8 mouse cellular contexts compared by ENCODE assay signal in the genomic region with DNA sequence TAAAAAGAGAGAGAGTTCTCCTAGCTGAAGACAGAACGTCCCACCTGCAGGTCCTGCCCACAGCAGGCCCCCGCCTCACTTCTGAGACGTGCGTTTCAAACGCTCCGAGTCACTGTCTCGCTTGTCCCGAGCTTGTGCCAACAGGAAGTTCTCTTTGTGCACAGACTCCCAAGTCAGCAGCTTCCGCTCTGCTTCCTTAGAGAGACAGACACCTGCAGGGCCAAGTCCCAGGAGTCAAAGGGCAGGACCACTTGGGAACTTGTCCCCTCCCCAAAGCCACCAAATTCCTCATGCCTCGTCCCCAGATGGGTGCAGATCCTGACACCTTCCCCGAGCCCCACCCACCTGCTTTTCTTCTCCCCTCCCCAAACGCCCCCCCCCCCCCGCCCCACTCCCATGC. TPM values are rescaled to one million over a fixed set of nuclear protein-coding genes. Genes with fewer than 3 reads are reported as not detected.
DNase-seq lines count a peak whose midpoint lies in the region; ATAC-seq and TF ChIP-seq lines count a peak whose summit lies in the region.
"Had no signal": no experiment of that assay in that cellular context is flagged by ENCODE, and none has a peak within 500 bp of the region (broad histone marks: within the 10 kb centered on the region; RNA-seq: fewer than 3 reads in every experiment).

No protein-coding gene starts in this region.

- H3K36me3 ChIP-seq in lung, embryonic 14.5 days (ENCODE audit: insufficient read depth): peaks cover 13% of the 10 kb centered on the region
- H3K36me3 ChIP-seq in embryonic facial prominence, embryonic 15.5 days: peaks cover 28% of the 10 kb centered on the region
- H3K36me3 ChIP-seq in intestine, postnatal 0 days (ENCODE audit: control insufficient read depth, insufficient read depth): peaks cover 51% of the 10 kb centered on the region

- no peak overlapping the region for H3K9ac ChIP-seq in lung, embryonic 14.5 days
- no peak overlapping the region for H3K9ac ChIP-seq in embryonic facial prominence, embryonic 15.5 days
- H3K9ac ChIP-seq in intestine, postnatal 0 days (ENCODE audit: low read depth, low read length): no peak overlapping the region

- TF ChIP-seq CTCF in lung, embryonic 14.5 days (IDR thresholded peaks at IDR 0.05; ENCODE audit: low read depth): no peak
- TF ChIP-seq CTCF in lung, adult 2 months (IDR thresholded peaks at IDR 0.05; ENCODE audit: insufficient read depth, low read length): no peak
- no peak for TF ChIP-seq CTCF in intestine, postnatal 0 days (IDR thresholded peaks at IDR 0.05; ENCODE audit: low read depth)
- no peak for TF ChIP-seq CTCF in olfactory bulb, adult 2 months (IDR thresholded peaks at IDR 0.05; ENCODE audit: insufficient read depth, low read depth, low read length)

- H3K4me1 ChIP-seq in lung, embryonic 14.5 days (ENCODE audit: insufficient read depth): no peaks in the 10 kb centered on the region
- no peaks in the 10 kb centered on the region for H3K4me1 ChIP-seq in lung, adult 2 months (ENCODE audit: control insufficient read depth, insufficient read depth, low read length)
- H3K4me1 ChIP-seq in embryonic facial prominence, embryonic 15.5 days: peaks cover 9% of the 10 kb centered on the region; the same call in 1 of the 2 replicates
- H3K4me1 ChIP-seq in intestine, postnatal 0 days (replicated peaks; ENCODE audit: control insufficient read depth, insufficient read depth, low read length): no peaks in the 10 kb centered on the region; the same call in 1 of the 2 replicates
- H3K4me1 ChIP-seq in olfactory bulb, adult 2 months (ENCODE audit: control insufficient read depth, insufficient read depth, low read length): peaks cover 10% of the 10 kb centered on the region; the same call in 1 of the 2 replicates

- WGBS in lung, embryonic 14.5 days: 22% methylated on average over 12 of the region's 13 CpGs
- 35% methylated on average over 12 of the region's 13 CpGs for WGBS in lung, adult 2 months
- 27% methylated on average over 13 of the region's 13 CpGs for WGBS in embryonic facial prominence, embryonic 15.5 days
- 18% methylated on average over 12 of the region's 13 CpGs for WGBS in intestine, postnatal 0 days
- WGBS in olfactory bulb, adult 2 months: 34% methylated on average over 12 of the region's 13 CpGs

- H3K27ac ChIP-seq in lung, embryonic 14.5 days (ENCODE audit: low read depth): no peak overlapping the region; the same call in 1 of the 2 replicates
- H3K27ac ChIP-seq in embryonic facial prominence, embryonic 15.5 days (replicated peaks): no peak overlapping the region
- no peak overlapping the region; the same call in 1 of the 2 replicates for H3K27ac ChIP-seq in intestine, postnatal 0 days (ENCODE audit: low read depth, low read length)
- H3K27ac ChIP-seq in olfactory bulb, adult 2 months (ENCODE audit: insufficient read depth, low read depth, low read length): no peak overlapping the region

- no peak for TF ChIP-seq POLR2A in lung, adult 2 months (IDR thresholded peaks at IDR 0.05; ENCODE audit: borderline replicate concordance, extremely low read depth, low read depth, low read length)
- no peak for TF ChIP-seq POLR2A in olfactory bulb, adult 2 months (IDR thresholded peaks at IDR 0.05; ENCODE audit: insufficient read depth, low read depth, low read length)

- H3K9me3 ChIP-seq in lung, embryonic 14.5 days (ENCODE audit: low read depth, low read length): no peaks in the 10 kb centered on the region
- H3K9me3 ChIP-seq in embryonic facial prominence, embryonic 15.5 days (replicated peaks): no peaks in the 10 kb centered on the region
- no peaks in the 10 kb centered on the region for H3K9me3 ChIP-seq in intestine, postnatal 0 days (ENCODE audit: control insufficient read depth)

- peak; percentile 37 for DNase-seq in lung, embryonic 14.5 days
- DNase-seq in lung, adult 2 months: no peak
- no peak for DNase-seq in layer of hippocampus, postnatal 14 days (ENCODE audit: low spot score in 2 of 2)
- DNase-seq in cerebellum, adult 9-11 months: no peak

- H3K4me2 ChIP-seq in lung, embryonic 14.5 days: peak overlapping the region; percentile 36; the same call in 1 of the 2 replicates
- H3K4me2 ChIP-seq in embryonic facial prominence, embryonic 15.5 days (replicated peaks): peak overlapping the region; percentile 13; the same call in 1 of the 2 replicates
- peak overlapping the region; percentile 47 for H3K4me2 ChIP-seq in intestine, postnatal 0 days (replicated peaks; ENCODE audit: low read depth)

- no peaks in the 10 kb centered on the region for H3K27me3 ChIP-seq in lung, embryonic 14.5 days (ENCODE audit: insufficient read depth, low read length)
- H3K27me3 ChIP-seq in embryonic facial prominence, embryonic 15.5 days: no peaks in the 10 kb centered on the region
- H3K27me3 ChIP-seq in intestine, postnatal 0 days (replicated peaks; ENCODE audit: control insufficient read depth, insufficient read depth, low read length): no peaks in the 10 kb centered on the region

- H3K4me3 ChIP-seq in lung, embryonic 14.5 days (ENCODE audit: low read depth, low read length): no peak overlapping the region
- no peak overlapping the region for H3K4me3 ChIP-seq in lung, adult 2 months (replicated peaks; ENCODE audit: extremely low read depth, low read depth, low read length)
- H3K4me3 ChIP-seq in embryonic facial prominence, embryonic 15.5 days (replicated peaks): no peak overlapping the region
- no peak overlapping the region for H3K4me3 ChIP-seq in intestine, postnatal 0 days (ENCODE audit: low read depth, low read length)
- H3K4me3 ChIP-seq in olfactory bulb, adult 2 months (ENCODE audit: insufficient read depth, low read depth, low read length): peak overlapping the region; percentile 18; the same call in 1 of the 2 replicates

- no peak for ATAC-seq in lung, embryonic 14.5 days (ENCODE audit: insufficient read depth)
- ATAC-seq in embryonic facial prominence, embryonic 15.5 days (ENCODE audit: insufficient number of reproducible peaks, low FRiP score, low TSS enrichment, low read depth): no peak
- peak; percentile 17; the same call in 1 of the 2 replicates for ATAC-seq in intestine, postnatal 0 days

RNA-seq across cellular contexts. Expression of gene Slc6a21, which starts 27.6 kb away (rescaled TPM):
- polyA plus RNA-seq in lung, embryonic 14.5 days (2014; fragmentation: Nextera tagmentation; extraction: Ambion mirVana): not detected in 2 replicates
- polyA plus RNA-seq in lung, adult 2 months (2012; rRNA removed): not detected in 2 replicates
- not detected in 2 replicates for polyA plus RNA-seq in embryonic facial prominence, embryonic 15.5 days (2015; fragmentation: Nextera tagmentation; extraction: Ambion mirVana)
- not detected in 2 replicates for polyA plus RNA-seq in intestine, postnatal 0 days (2015; fragmentation: Nextera tagmentation; extraction: Ambion mirVana)
- not detected in 2 replicates for polyA plus RNA-seq in olfactory bulb, adult 2 months (2012; ENCODE audit: insufficient read depth, insufficient read length, low replicate concordance, missing spikeins)
- not detected for total RNA-seq in layer of hippocampus, postnatal 14 days (2021)
- total RNA-seq: layer of hippocampus, adult 8-10 months had no signal

RNA-seq across cellular contexts. Expression of gene Trpm4, which starts 28.7 kb away (rescaled TPM):
- 11.4 and 15.7 TPM in 2 replicates for polyA plus RNA-seq in lung, embryonic 14.5 days (2014; fragmentation: Nextera tagmentation; extraction: Ambion mirVana)
- polyA plus RNA-seq in lung, adult 2 months (2012; rRNA removed): 41.8 and 44.8 TPM in 2 replicates
- 21.9 and 23.9 TPM in 2 replicates for polyA plus RNA-seq in embryonic facial prominence, embryonic 15.5 days (2015; fragmentation: Nextera tagmentation; extraction: Ambion mirVana)
- 49.4 and 55.1 TPM in 2 replicates for polyA plus RNA-seq in intestine, postnatal 0 days (2015; fragmentation: Nextera tagmentation; extraction: Ambion mirVana)
- not detected in 2 replicates for polyA plus RNA-seq in olfactory bulb, adult 2 months (2012; ENCODE audit: insufficient read depth, insufficient read length, low replicate concordance, missing spikeins)
- 10 to 100 TPM; 14.8 to 15.5 TPM for total RNA-seq in layer of hippocampus, postnatal 14 days (2021)

RNA-seq across cellular contexts. Expression of gene Hrc, which starts 30.2 kb away (rescaled TPM):
- polyA plus RNA-seq in lung, embryonic 14.5 days (2014; fragmentation: Nextera tagmentation; extraction: Ambion mirVana): 0.58 and 1.2 TPM in 2 replicates
- 2.4 and 10.0 TPM in 2 replicates for polyA plus RNA-seq in lung, adult 2 months (2012; rRNA removed)
- 8.7 and 10.6 TPM in 2 replicates for polyA plus RNA-seq in embryonic facial prominence, embryonic 15.5 days (2015; fragmentation: Nextera tagmentation; extraction: Ambion mirVana)
- 0.76 and 0.88 TPM in 2 replicates for polyA plus RNA-seq in intestine, postnatal 0 days (2015; fragmentation: Nextera tagmentation; extraction: Ambion mirVana)
- polyA plus RNA-seq in olfactory bulb, adult 2 months (2012; ENCODE audit: insufficient read depth, insufficient read length, low replicate concordance, missing spikeins): not detected in 2 replicates
- under 1 TPM; 0.50 to 0.69 TPM for total RNA-seq in layer of hippocampus, postnatal 14 days (2021)

Comparison
In these comparisons a context has a peak if more than half of its experiments do, and no peak if none do; other contexts are left out.
1. RNA of gene Trpm4, which starts 28.7 kb away (polyA plus RNA-seq): 49.4 to 55.1 TPM in intestine, postnatal 0 days, 41.8 to 44.8 TPM in lung, adult 2 months, 21.9 to 23.9 TPM in embryonic facial prominence, embryonic 15.5 days and 11.4 to 15.7 TPM in lung, embryonic 14.5 days; not detected in olfactory bulb, adult 2 months; every median in the first group is over 10 times any median in the second.
2. Peak in every context shown above with its lines, with median percentiles within 50 percentile points of each other: H3K4me2 ChIP-seq.